Mouse (Mus musculus): Measurements from ENCODE around the gene Aldh1l1.

The Aldh1l1 gene

DNA sequence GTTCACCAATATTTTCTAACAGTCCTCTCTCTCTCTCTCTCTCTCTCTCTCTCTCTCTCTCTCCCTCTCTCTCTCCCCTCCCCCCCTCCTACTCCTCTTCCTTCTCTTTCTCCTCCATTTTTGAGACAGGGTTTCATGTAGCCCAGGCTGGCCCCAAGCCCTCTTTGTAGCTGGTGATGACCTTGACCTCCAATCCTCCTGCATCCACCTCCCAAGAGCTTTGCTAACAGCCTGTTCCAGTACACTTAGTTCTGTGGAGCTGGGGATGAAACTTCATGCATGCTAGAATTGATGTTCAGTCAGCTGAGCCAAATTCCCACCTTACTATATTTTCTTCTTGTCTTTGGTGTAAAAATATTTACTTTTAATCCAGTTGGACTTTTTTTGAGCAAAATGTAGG, 67.0 kb downstream of the Aldh1l1 start:
- DNase-seq: peak in 1 of 2 experiments; percentile 69

DNA sequence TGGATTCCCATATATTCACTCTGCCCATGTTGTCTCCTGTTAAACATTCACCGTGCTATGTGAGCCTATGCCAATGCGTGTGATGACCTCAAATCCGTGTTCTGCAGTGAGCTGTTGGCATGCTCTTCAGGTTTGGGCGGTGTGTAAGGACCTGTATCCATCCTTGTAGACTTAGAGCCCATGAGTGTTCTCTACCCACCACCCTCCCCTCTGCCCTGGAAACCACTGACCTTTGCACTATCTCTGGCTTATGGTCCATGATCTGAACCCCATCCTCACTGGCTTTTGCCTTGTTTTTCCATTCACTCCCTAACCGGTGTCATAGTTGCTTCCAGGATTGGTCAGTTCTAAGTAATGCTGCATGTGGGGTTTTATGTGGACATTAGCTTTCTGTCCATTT, 67.5 kb downstream of the Aldh1l1 start:
- DNase-seq: peak; percentile 32 to 85

DNA sequence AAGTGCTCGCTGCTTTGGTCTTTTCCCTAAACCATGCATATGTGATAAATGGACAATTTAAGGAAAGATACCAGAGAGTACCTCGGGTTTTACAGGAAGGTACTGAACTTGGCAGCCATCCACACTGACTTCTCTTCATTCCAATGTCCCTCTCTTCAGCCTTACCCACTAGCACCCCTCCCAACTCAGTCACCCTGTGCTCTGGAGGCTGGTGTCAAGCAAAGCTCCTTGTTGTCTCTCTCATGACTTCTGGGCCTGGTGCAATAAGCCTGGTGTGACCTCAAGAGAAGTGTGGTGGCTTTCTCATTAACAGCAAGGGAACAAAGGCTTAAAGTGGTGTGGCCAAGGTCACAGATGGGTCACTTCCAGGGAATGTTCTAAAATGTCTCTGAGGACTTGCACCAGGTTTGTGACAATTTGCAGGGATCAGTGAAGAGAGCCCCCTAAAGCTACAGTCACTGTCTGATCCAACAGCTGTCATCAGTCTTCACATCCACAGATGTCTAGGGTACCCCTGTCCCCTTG, 70.4 kb downstream of the Aldh1l1 start:
- peak in 1 of 2 experiments; percentile 38 for DNase-seq

DNA sequence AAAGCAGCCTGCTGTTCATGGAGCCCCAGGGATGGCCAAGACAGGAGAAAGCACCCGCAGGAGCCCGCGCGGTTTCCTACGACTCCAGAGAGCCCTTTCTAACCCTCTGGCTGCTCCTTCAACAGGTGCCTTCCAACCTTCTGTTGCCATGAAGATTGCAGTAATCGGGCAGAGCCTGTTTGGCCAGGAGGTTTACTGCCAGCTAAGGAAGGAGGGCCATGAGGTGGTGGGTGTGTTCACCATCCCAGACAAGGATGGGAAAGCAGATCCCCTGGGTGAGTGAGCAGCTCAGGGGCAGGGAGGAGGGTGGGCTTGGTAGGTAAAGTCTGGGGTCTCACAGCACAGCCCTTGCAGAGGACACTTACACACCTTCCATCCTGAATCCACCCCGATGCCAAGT, 70.8 kb downstream of the Aldh1l1 start:
- no peak for DNase-seq

DNA sequence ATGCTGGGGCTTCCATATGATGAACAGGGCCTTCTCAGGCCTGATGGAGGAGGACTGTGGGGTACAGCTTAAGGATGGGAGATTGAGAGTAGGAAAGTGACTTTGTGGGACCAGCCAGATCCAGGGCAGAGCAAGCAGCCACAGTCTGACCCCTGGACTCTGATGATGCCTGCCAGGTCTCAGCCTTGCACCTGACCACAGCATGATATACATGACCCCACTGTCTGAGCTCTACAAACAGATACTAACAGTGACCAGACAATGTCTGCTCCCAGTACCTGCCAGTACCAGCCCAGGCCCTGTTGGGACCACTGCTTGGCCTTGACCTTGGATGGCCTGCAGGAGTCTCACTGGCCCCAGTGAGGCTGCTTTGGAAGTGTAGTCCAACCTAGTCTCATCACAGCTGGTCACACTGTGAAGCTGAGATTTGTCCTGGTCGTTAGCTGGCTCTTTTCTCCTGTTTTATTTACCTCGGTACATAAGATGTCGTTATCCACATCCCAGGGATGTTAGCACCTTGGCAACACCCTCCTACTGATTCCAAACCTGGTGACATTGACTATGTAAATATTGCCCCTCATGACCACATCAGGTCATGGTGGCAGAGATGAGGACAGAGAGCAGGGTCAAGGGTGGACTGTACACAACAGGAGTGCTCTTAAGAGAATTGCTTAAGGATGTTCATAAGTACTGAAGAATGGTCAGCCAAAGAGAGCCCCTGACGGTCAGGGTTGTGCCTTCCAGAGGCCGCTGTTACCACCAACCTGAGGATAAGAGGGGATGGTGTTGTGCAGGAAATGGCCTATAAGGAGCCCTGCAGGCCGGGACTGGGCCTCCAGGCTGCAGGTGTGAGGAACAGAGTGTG, 71.8 kb downstream of the Aldh1l1 start:
- DNase-seq: no peak

DNA sequence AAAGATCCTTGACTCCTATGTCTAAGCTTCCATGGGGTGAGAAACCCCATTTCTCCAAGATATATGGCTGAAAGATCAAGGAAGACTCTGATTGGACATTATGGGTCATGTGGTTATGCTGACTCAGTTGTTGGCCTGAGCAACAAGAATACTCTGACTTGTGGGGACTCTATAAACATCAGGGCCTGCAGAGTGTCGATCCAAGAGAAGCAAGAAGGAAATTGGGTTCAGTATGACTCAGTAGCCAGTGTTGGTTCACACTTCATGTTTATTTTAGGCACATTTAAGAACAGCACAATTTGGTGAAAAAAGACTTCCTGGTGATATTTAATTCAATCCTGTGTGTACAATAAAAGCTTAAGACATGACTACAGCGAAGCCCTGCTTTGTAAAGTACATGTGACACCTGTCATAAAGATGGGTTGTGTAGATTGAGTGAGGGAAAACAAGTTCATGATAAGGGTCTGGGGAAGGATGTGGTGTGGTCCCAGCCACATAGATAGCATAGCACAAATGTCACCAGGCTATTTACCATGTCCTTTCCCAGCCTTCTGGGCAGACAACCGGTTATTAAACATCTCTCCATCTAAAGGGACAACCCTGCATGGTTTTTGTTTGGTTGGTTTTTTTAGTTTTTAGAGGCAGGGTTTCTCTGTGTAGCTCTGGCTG, 74.3 kb downstream of the Aldh1l1 start:
- DNase-seq: peak in 1 of 2 experiments; percentile 20

DNA sequence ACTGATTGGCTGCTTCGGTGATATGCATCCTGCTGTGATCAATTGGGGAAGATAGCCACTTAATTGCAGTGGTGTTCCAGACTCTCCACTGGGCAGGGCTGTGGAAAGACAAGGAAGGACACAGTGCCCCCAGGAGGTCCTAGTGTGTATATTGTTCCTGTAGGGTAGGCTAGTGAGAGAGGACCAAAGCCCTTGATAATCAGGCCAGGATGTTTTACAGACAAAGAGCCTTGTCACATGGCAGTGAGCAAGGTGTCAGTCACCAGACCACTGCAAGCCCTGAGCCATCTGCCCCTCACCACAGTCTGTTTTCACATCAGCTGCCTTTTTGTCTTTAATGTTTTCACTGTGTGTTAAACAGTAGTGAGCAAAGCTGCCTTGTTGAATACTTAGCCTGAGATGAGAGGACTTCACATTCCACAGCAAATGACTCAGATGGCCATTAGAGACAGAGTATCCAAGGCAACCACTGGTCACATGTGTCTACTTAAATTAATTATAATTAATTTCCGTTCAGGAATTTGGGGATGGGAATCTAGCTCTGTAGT, 75.1 kb downstream of the Aldh1l1 start:
- no peak for DNase-seq

DNA sequence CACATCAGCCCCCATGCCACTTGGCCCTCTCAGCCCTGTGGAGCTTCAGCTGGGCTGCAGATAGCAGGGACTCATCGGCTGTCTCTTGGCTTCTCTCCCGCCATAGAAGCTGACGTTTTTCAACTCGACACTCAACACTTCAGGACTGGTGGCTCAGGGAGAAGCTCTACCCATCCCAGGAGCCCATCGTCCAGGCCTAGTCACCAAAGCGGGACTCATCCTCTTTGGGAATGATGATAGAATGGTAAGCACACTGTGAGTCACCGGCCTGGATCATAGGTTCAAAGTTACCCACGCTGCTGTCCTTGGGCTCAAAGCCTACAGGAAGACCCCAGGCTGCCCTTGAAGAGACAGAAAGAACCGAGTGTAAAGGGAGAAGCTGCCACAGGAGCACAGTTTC, 78.0 kb downstream of the Aldh1l1 start:
- no peak for DNase-seq

DNA sequence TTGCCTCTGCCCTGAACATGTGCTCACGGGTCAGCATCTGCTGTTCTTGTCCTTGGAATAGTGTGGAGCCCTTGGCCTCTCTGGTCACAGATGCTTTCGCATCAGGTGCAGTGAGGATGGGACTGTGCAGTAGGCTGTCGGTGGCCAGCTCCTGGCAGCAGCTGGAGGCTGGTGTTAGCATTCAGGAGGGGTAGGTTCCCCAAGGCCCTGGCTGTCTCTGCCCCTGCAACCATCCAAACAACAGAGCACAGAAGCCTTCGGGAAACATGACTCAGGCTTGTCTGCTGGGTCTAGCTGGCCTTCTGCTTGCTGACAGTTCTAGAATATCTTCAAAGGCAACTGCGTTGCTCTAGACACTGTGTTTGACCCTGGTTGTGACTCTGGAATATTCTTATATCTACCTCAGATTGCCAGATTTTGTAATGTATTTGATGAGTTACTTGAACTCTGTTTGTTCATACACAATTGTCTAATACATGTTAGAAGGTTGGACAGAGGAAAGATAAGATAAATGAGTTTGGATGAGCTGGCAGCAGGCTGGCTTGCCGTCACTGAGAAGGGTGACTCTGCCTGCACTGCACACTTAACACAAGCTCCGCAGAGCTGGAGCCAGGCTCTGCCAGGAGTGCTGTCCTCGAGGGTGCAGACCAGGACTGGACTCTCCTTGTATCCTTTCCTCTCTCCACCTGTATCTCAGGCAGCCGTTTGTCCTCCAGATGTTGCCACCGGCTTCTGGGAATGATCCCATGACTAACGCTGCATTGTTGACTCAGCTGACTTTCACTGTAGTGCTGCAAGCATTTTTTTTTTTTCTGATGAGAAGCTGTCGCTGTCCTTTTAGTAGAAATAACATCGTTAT, 79.4 kb downstream of the Aldh1l1 start:
- no peak for DNase-seq

DNA sequence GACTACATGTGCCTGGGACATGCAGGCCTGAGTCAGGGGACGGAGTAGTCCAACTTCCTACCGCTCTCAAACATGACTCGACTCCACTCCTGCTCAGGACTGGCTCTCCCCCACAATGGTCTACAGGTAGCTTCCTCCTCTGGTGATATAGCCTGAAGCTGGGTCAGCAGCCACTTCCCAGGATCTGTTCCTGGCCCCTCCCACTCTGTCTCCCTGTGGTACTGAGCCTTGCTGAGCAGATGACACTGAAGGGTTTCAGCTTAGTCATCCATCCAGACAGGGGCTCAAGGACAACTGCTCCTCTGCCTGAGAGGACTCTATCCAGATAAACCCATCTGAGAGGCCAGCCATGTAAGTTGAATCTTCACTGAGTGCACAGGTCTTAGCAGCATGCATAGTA, 81.3 kb downstream of the Aldh1l1 start:
- DNase-seq: no peak

DNA sequence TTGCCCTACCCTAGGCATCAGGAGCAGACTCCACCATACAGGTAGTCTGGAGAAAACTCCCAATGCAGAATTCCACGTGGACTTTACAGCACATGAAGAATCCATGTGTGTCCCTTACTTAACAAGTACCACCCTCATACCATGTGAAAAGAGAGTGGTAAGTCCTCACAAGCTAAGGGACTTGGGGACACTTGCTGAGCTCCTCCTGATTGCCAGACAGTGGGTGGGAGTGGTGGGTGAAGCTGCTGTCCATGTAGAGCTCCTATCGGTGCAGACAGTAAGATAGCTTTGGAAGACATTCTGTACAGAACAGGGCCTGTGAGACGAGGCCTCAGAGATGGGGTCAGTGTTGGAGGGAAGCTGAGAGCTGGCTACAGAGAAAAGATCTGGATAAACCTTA, 81.7 kb downstream of the Aldh1l1 start:
- DNase-seq: no peak

DNA sequence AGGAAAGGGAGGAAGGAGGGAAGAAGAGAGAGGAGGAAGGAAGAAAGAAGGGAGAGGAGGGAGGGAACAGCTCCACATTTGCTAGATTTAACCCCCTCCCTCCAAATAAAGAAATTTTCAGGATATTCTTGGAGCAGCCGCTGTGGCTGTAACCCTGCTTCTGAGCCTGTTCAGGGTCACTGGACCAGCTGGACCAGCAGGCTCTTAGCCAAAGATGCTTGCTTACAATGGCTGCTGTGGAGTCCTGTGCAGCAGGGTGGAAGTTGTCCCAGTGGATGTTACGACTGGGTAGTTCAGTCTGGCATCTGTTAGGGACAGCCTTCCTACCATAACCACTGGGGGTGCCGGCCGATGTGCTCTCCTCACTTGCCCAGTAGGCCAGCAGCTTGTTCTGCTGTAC, 82.5 kb downstream of the Aldh1l1 start:
- DNase-seq: no peak

DNA sequence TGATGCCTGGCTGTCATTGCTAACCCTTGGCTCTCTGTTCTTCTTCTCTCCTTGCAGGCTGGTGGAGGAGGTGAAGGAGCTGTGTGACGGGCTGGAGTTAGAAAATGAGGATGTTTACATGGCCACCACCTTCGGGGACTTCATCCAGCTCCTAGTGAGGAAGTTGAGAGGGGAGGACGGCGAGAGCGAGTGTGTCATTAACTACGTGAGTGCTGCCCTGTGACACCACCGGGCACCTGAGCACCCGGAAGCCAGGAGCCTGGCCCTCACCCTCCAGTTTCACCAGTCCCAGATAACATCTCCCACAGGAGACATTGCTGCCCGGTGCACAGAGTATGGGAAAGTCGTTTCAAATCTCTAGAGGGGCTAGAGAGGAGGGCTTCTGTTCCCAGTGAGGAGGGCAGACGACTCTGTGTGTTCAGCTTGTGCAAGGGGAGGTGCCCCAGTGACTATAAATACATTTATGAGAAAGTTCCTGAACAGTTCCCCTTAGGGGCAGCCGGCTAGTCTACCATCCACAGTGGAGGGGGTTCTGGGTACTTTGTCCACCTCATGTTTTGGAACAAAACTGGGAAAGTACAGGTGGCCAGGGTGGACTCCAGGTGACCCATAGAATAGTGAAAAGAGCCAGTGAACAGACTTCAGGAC, 83.6 kb downstream of the Aldh1l1 start:
- no peak for DNase-seq

DNA sequence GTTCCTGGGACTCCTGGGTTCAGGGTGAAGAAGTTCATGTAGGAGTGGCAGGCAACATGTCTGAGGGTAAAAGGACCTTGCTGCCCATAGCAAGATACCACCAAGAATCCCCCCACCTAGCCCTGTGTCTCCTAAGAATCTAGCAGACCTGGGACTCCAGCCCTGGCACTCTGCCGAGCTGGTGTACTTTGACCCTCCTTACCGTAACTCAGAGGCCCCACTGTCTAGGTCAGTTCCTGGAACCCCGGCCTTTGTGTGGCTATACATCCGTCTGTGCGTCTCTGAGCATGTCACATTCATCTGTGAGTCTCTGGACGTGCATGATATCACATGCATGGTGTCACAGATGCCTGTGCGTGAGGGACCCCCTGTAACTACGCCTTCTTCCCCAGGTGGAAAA, 84.2 kb downstream of the Aldh1l1 start:
- peak; percentile 67 to 80 for DNase-seq

DNA sequence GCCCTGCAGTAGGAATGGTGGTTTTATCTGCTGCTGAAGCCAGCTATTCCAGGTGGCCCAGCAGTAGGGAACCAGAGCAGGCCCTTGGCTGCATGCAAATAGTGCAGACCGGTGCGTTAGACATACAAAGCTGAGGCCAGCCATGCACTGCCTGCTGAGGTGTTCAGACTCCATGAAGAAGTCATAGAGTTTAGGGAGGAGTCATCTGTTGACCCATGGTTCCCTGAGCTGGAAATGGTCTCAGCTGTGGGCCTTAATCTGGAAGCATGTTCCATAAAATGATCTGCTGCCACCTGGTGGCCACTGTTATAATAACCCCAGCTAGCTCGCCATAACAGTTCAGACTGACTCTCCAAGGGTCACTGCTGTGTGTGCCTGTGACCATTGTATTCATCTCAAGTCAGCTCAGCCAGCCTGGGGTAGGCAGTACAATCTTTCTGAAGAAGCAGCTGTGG, 89.1 kb downstream of the Aldh1l1 start:
- peak; percentile 83 to 91 for DNase-seq

DNA sequence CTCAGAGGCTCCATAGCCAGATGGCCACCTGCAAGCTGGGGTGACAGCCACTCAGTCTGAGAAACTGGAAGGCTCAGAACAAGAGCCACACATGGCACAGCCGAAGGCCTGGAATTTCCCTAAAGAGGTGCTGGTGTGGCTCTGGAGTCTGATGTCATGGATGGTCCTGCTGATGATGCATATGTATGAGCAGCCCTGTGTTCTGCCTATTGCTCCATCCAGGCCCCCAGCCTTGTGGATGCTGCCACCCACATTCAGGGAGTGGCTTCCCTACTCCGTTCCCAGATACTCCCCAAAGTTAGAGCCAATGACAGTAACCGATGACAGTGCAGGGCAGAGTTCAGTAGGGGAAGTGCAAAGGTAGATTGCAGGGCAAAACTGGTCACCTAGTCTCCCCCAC, 91.9 kb downstream of the Aldh1l1 start:
- no peak for DNase-seq

DNA sequence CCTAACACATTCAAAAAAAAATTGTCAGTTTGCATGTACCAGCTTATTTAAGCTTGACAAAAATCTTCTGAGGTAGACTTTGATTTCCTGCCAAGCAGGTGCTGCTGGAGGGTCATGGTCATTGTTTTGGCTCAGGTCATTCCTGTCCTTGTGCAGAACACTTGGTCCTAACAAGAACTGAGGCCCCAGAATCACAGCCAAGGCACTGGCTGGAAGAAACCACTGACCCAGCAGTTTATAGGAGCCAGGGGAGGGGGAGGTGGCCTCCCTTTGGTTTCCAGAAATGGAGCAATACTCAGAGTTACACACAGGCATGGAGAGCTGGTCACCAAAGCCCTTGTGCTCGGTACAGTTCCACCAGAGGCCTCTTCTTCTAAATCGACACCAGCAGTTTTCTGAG, 96.1 kb downstream of the Aldh1l1 start:
- no peak for DNase-seq

DNA sequence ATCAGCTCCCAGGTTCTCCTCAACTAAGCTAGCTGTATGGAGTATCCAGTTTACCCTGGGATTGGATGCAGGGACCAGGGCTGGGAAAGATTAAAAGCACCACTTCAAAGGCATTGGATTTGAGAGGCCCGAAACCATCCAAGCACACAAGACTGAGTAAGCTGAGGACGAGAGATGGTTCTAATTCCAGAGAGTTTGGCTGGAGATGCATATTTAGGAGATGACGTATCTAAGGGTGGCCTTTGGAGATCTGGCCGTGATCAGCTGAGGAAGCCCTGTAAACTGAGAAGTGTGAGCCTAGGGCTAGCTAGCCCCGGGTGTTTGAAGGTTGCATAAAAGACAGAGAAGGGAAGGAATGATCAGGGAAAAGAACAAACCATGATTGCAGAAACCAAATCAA, 101.9 kb downstream of the Aldh1l1 start:
- DNase-seq: no peak

DNA sequence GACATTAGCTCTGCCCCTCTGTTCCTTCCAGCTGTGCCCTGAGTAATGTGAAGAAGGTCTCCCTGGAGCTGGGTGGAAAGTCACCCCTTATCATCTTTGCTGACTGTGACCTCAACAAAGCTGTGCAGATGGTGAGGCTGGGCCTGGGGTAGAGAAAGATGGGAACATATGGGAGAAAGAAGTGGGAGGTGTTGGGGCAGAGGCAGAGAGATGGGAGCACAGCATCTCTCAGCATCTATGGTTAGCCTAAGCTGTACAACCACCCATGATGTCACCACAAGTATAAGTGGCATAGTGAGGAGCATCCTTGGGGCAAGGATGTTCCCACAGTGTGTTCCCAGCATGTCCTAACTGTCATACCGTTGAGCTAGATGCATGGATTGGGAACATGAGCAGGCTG, 104.5 kb downstream of the Aldh1l1 start:
- DNase-seq: no peak

DNA sequence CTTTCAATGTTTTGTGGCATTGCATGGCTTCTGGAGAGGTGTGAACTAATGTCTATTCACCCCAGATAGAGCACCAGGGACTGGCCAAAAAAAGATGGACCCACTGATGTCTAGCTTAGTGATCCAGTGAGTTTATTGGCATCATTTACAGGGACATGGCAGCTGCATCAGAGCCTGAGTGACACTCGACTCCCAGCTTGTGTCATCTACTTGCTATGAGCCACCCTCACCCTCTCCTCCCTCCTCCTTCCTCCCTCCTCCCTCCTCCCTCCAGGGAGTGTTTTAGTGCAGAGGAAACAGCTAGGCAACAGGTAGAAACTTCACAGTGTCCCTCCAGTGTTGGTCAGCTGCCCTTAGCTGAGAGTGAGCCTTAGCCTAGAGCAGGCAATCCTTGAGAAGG, 108.7 kb downstream of the Aldh1l1 start:
- DNase-seq: no peak

DNA sequence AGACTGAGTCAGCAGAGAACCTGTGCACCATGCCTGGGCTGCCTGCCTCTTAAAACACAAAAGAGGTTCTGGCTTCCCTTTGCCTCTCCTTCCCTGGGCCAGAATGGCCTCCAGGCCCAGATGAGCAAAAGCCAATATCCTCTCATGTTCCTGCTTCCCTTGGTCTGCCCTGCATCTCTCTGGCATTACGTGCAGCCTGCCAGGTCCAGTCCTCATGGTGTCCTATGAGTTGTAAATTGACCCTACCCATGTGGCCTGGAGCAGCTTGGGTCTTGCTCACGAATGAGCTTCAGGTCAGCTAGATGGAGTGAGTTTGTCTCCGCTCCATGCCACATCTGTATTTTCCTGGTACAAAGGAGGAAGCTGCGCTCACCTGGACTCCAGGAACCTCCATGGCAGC, 110.8 kb downstream of the Aldh1l1 start:
- no peak for DNase-seq

DNA sequence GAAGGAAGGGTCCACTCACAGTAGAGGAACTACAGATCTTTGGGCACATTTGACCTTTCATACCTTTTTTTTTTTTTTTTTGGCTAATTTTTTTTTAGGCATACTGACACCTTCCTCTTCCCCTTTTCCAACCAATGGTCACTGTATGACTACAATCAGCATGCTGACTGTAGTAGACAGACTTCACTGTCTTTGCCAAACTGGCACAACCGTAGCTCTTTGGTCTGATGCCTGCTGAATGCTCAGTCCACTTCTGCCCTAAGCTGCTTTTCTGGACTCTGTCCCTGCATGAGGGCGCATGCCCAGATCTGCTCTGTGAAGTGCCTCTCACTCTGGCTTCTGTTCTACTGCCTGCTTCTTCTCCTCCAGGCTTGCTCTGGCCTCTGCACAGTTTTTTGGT, 111.4 kb downstream of the Aldh1l1 start:
- peak; percentile 78 to 88 for DNase-seq
